Mouse (Mus musculus): ENCODE data around the gene Agpat2. TPM values are rescaled to one million over a fixed set of nuclear protein-coding genes. Genes with fewer than 3 reads are reported as not detected.

Gene Agpat2
- total RNA-seq, 1 experiment: 60.4 TPM

GRCm38 (mm10) chr2:26594461-26594933 is 9.7 kb downstream of the Agpat2 start:
- H3K36me3 ChIP-seq (ENCODE audit: control insufficient read depth, insufficient read depth, low read length, poor library complexity, severe bottlenecking): peaks cover 37% of the 10 kb centered on the region
- H3K27ac ChIP-seq (ENCODE audit: insufficient read depth, low read depth, low read length, poor library complexity, severe bottlenecking): 0 out of 2 replicates have a peak overlapping the region, but pooled peaks have one; percentile 27
- no peak overlapping the region for H3K4me3 ChIP-seq (ENCODE audit: insufficient read depth in 1 of 2, low read depth in 1 of 2, low read length in 2 of 2, poor library complexity in 1 of 2, severe bottlenecking in 1 of 2)
- in situ Hi-C loops (cut with MboI; ENCODE audit: low sequenced_read_pairs in 2 of 2, unreplicated experiment in 2 of 2): no loop called here
- H3K9me3 ChIP-seq (ENCODE audit: control insufficient read depth, insufficient read depth, low read depth, low read length): no peaks in the 10 kb centered on the region
- TF ChIP-seq HCFC1 (IDR thresholded peaks at IDR 0.05; ENCODE audit: borderline replicate concordance, insufficient read depth, low read length) (no peak), ZNF384 (IDR thresholded peaks at IDR 0.05; ENCODE audit: low read depth, low read length) (no peak), ZC3H11A (IDR thresholded peaks at IDR 0.05; ENCODE audit: borderline replicate concordance, low read depth, low read length) (no peak), MAFK (IDR thresholded peaks at IDR 0.05; ENCODE audit: insufficient read depth, low read depth, low read length) (no peak), CHD2 (IDR thresholded peaks at IDR 0.05; ENCODE audit: low read depth, low read length) (no peak)
- peaks cover 0 to 11% of the 10 kb centered on the region in 2 experiments; a peak in 1 of 4 replicates for H3K4me1 ChIP-seq (ENCODE audit: control insufficient read depth in 2 of 2, insufficient read depth in 2 of 2, low read length in 2 of 2, poor library complexity in 1 of 2)
- DNase-seq (ENCODE audit: low read depth, low spot score): no peak
- no peak overlapping the region for H3K9ac ChIP-seq (ENCODE audit: insufficient read depth, low read depth, low read length, poor library complexity, severe bottlenecking)

DNA sequence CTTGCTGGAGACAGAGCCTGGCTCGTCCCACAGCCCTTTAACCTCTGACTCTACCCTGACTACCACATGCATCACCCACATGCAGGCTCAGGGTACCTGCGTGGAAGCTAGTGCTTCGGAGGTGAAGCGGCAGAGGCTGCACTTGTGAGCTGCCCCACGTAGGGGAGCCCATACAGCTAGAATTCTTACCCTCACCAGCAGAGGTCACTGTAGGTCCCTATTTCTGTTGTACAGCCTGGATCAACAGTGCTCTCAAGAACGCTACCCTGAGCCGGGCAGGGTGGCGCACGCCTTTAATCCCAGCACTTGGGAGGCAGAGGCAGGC is 10.2 kb downstream of the Agpat2 start:
- no peak overlapping the region for H3K9ac ChIP-seq (ENCODE audit: insufficient read depth, low read depth, low read length, poor library complexity, severe bottlenecking)
- peak; percentile 91 for DNase-seq (ENCODE audit: low read depth, low spot score)
- peaks cover 37% of the 10 kb centered on the region for H3K36me3 ChIP-seq (ENCODE audit: control insufficient read depth, insufficient read depth, low read length, poor library complexity, severe bottlenecking)
- H3K9me3 ChIP-seq (ENCODE audit: control insufficient read depth, insufficient read depth, low read depth, low read length): no peaks in the 10 kb centered on the region
- in situ Hi-C loops (cut with MboI; ENCODE audit: low sequenced_read_pairs in 2 of 2, unreplicated experiment in 2 of 2): no loop called here
- TF ChIP-seq ZC3H11A (IDR thresholded peaks at IDR 0.05; ENCODE audit: borderline replicate concordance, low read depth, low read length) (peak; percentile 29; the same call in 1 of the 2 replicates), ZNF384 (IDR thresholded peaks at IDR 0.05; ENCODE audit: low read depth, low read length) (no peak)
- H3K27ac ChIP-seq (ENCODE audit: insufficient read depth, low read depth, low read length, poor library complexity, severe bottlenecking): no peak overlapping the region
- peaks cover 0 to 7% of the 10 kb centered on the region in 2 experiments; a peak in 1 of 4 replicates for H3K4me1 ChIP-seq (ENCODE audit: control insufficient read depth in 2 of 2, insufficient read depth in 2 of 2, low read length in 2 of 2, poor library complexity in 1 of 2)
- H3K4me3 ChIP-seq (ENCODE audit: insufficient read depth in 1 of 2, low read depth in 1 of 2, low read length in 2 of 2, poor library complexity in 1 of 2, severe bottlenecking in 1 of 2): no peak overlapping the region

- H3K4me3 ChIP-seq (ENCODE audit: insufficient read depth in 1 of 2, low read depth in 1 of 2, low read length in 2 of 2, poor library complexity in 1 of 2, severe bottlenecking in 1 of 2): no peak overlapping the region
- no peaks in the 10 kb centered on the region for H3K9me3 ChIP-seq (ENCODE audit: control insufficient read depth, insufficient read depth, low read depth, low read length)
- H3K4me1 ChIP-seq (ENCODE audit: control insufficient read depth in 2 of 2, insufficient read depth in 2 of 2, low read length in 2 of 2, poor library complexity in 1 of 2): peaks cover 0 to 11% of the 10 kb centered on the region in 2 experiments; a peak in 2 of 4 replicates
- no peak overlapping the region for H3K9ac ChIP-seq (ENCODE audit: insufficient read depth, low read depth, low read length, poor library complexity, severe bottlenecking)
- H3K36me3 ChIP-seq (ENCODE audit: control insufficient read depth, insufficient read depth, low read length, poor library complexity, severe bottlenecking): peaks cover 37% of the 10 kb centered on the region
- in situ Hi-C loops (cut with MboI; ENCODE audit: low sequenced_read_pairs in 2 of 2, unreplicated experiment in 2 of 2): no loop called here
- TF ChIP-seq ZNF384 (IDR thresholded peaks at IDR 0.05; ENCODE audit: low read depth, low read length) (no peak), HCFC1 (IDR thresholded peaks at IDR 0.05; ENCODE audit: borderline replicate concordance, insufficient read depth, low read length) (no peak), ZC3H11A (IDR thresholded peaks at IDR 0.05; ENCODE audit: borderline replicate concordance, low read depth, low read length) (no peak), CHD2 (IDR thresholded peaks at IDR 0.05; ENCODE audit: low read depth, low read length) (no peak), MAFK (IDR thresholded peaks at IDR 0.05; ENCODE audit: insufficient read depth, low read depth, low read length) (no peak)
- no peak for DNase-seq (ENCODE audit: low read depth, low spot score)
- no peak overlapping the region for H3K27ac ChIP-seq (ENCODE audit: insufficient read depth, low read depth, low read length, poor library complexity, severe bottlenecking)
Measured at GRCm38 (mm10) chr2:26593211-26594021, 10.8 kb downstream of the Agpat2 start.

DNA sequence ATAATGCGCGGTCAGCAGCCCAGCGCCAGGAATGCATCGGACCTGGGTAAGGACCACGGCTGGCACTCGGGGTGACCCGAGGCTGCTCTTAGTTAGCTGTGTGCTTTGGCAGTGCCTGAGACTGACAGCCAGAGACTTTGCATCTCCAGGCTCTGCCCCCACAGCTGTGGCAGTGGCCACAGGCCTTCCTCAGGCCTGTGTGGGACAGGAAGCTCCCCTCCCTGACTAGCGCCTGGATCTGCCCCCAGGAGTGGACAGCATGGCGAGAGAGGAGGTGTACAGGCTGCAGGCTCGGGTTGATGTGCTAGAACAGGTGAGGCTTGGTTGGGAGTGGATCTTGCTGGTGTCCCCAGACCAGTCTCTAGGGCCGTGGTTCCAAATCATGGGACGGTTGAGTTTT is 12.8 kb downstream of the Agpat2 start:
- no peak for TF ChIP-seq ZC3H11A (IDR thresholded peaks at IDR 0.05; ENCODE audit: borderline replicate concordance, low read depth, low read length)
- TF ChIP-seq MAFK (IDR thresholded peaks at IDR 0.05; ENCODE audit: insufficient read depth, low read depth, low read length): no peak
- no peak for TF ChIP-seq CHD2 (IDR thresholded peaks at IDR 0.05; ENCODE audit: low read depth, low read length)
- no peak for TF ChIP-seq HCFC1 (IDR thresholded peaks at IDR 0.05; ENCODE audit: borderline replicate concordance, insufficient read depth, low read length)
- TF ChIP-seq ZNF384 (IDR thresholded peaks at IDR 0.05; ENCODE audit: low read depth, low read length): no peak
- Histone ChIP-seq H3K4me3 (ENCODE audit: insufficient read depth in 1 of 2, low read depth in 1 of 2, low read length in 2 of 2, poor library complexity in 1 of 2, severe bottlenecking in 1 of 2) (no peak overlapping the region), H3K27ac (ENCODE audit: insufficient read depth, low read depth, low read length, poor library complexity, severe bottlenecking) (no peak overlapping the region), H3K36me3 (ENCODE audit: control insufficient read depth, insufficient read depth, low read length, poor library complexity, severe bottlenecking) (peaks cover 33% of the 10 kb centered on the region), H3K4me1 (ENCODE audit: control insufficient read depth in 2 of 2, insufficient read depth in 2 of 2, low read length in 2 of 2, poor library complexity in 1 of 2) (peaks cover 2 to 16% of the 10 kb centered on the region in 2 experiments; a peak in 3 of 4 replicates), H3K9ac (ENCODE audit: insufficient read depth, low read depth, low read length, poor library complexity, severe bottlenecking) (no peak overlapping the region), H3K9me3 (ENCODE audit: control insufficient read depth, insufficient read depth, low read depth, low read length) (no peaks in the 10 kb centered on the region)
- in situ Hi-C loops (cut with MboI; ENCODE audit: low sequenced_read_pairs in 2 of 2, unreplicated experiment in 2 of 2): no loop called here
- DNase-seq (ENCODE audit: low read depth, low spot score): no peak
